Mouse (Mus musculus): Measurements from ENCODE around the gene Wtip. TPM values are rescaled to one million over a fixed set of nuclear protein-coding genes. Genes with fewer than 3 reads are reported as not detected.
"Not testable (repeated sequence)": the region's sequence is repeated elsewhere in the genome, so short reads cannot be mapped to it uniquely, and the experiment has no call there.

Wtip gene
- total RNA-seq, 2 experiments from 2014 or later = 11.7 to 12.3 TPM

- peak; percentile 33 to 42 for DNase-seq (ENCODE audit: low spot score in 2 of 2)
- peak; percentile 55 for TF ChIP-seq CTCF (conservative IDR thresholded peaks at IDR 0.05)
- Histone ChIP-seq H3K27ac (no peak overlapping the region), H3K4me3 (no peak overlapping the region)
These were observed 8.1 kb upstream of the Wtip start for GRCm38 (mm10) chr7:34141123-34141522.

GRCm38 (mm10) chr7:34139493-34139892 is 6.4 kb upstream of the Wtip start:
- no peak overlapping the region for H3K27ac ChIP-seq
- TF ChIP-seq CTCF (conservative IDR thresholded peaks at IDR 0.05) = no peak
- no peak overlapping the region for H3K4me3 ChIP-seq
- no peak for DNase-seq (ENCODE audit: low spot score in 2 of 2)

GRCm38 (mm10) chr7:34134336-34134735 is 1.3 kb upstream of the Wtip start:
- no peak for DNase-seq (ENCODE audit: low spot score in 2 of 2)
- Histone ChIP-seq H3K27ac (no peak overlapping the region), H3K4me3 (no peak overlapping the region)
- TF ChIP-seq CTCF (conservative IDR thresholded peaks at IDR 0.05) = no peak

GRCm38 (mm10) chr7:34132355-34133079 is 551 bp downstream of the Wtip start:
- H3K27ac ChIP-seq = peak overlapping the region; percentile 36; the same call in 1 of the 2 replicates
- no peak for TF ChIP-seq CTCF (conservative IDR thresholded peaks at IDR 0.05)
- no peak for DNase-seq (ENCODE audit: low spot score in 2 of 2)
- peak overlapping the region; percentile 48 for H3K4me3 ChIP-seq

- TF ChIP-seq CTCF (conservative IDR thresholded peaks at IDR 0.05) = no peak
- peak overlapping the region; percentile 36; the same call in 1 of the 2 replicates for H3K27ac ChIP-seq
- no peak for DNase-seq (ENCODE audit: low spot score in 2 of 2)
- peak overlapping the region; percentile 48 for H3K4me3 ChIP-seq
These were observed 1.1 kb downstream of the Wtip start for GRCm38 (mm10) chr7:34131959-34132354.

GRCm38 (mm10) chr7:34131118-34131517 is 1.9 kb downstream of the Wtip start:
- Histone ChIP-seq H3K4me3 (no peak overlapping the region), H3K27ac (no peak overlapping the region)
- TF ChIP-seq CTCF (conservative IDR thresholded peaks at IDR 0.05) = no peak
- no peak for DNase-seq (ENCODE audit: low spot score in 2 of 2)

- Histone ChIP-seq H3K27ac (no peak overlapping the region), H3K4me3 (no peak overlapping the region)
- peak; percentile 20 for TF ChIP-seq CTCF (conservative IDR thresholded peaks at IDR 0.05)
- DNase-seq (ENCODE audit: low spot score in 2 of 2) = no peak
These were observed 6.8 kb downstream of the Wtip start for GRCm38 (mm10) chr7:34126291-34126690.

- Histone ChIP-seq H3K27ac (no peak overlapping the region), H3K4me3 (no peak overlapping the region)
- no peak for TF ChIP-seq CTCF (conservative IDR thresholded peaks at IDR 0.05)
- no peak for DNase-seq (ENCODE audit: low spot score in 2 of 2)
These were observed 7.7 kb downstream of the Wtip start for GRCm38 (mm10) chr7:34125346-34125745.

- TF ChIP-seq CTCF (conservative IDR thresholded peaks at IDR 0.05) = peak; percentile 78
- no peak for DNase-seq (ENCODE audit: low spot score in 2 of 2)
- Histone ChIP-seq H3K4me3 (no peak overlapping the region), H3K27ac (no peak overlapping the region)
These were observed 9.9 kb downstream of the Wtip start for GRCm38 (mm10) chr7:34122987-34123720.

GRCm38 (mm10) chr7:34120636-34121035 is 12.4 kb downstream of the Wtip start:
- not testable (repeated sequence) for DNase-seq (ENCODE audit: low spot score in 2 of 2); H3K27ac ChIP-seq; H3K4me3 ChIP-seq

GRCm38 (mm10) chr7:34116601-34117000 is 16.5 kb downstream of the Wtip start:
- H3K4me3 ChIP-seq = no peak overlapping the region
- DNase-seq (ENCODE audit: low spot score in 2 of 2) = no peak

GRCm38 (mm10) chr7:34109190-34109589 is 23.9 kb downstream of the Wtip start:
- no peak overlapping the region for H3K4me3 ChIP-seq

More at GRCm38 (mm10) chr7:34116601-34117000, 16.5 kb downstream of the Wtip start:
- TF ChIP-seq CTCF (conservative IDR thresholded peaks at IDR 0.05) = no peak
- H3K27ac ChIP-seq = no peak overlapping the region

GRCm38 (mm10) chr7:34101276-34101675 is 31.8 kb downstream of the Wtip start:
- H3K4me3 ChIP-seq = no peak overlapping the region
- no peak for DNase-seq (ENCODE audit: low spot score in 2 of 2)
- TF ChIP-seq CTCF (conservative IDR thresholded peaks at IDR 0.05) = no peak
- no peak overlapping the region for H3K27ac ChIP-seq

More at GRCm38 (mm10) chr7:34109190-34109589, 23.9 kb downstream of the Wtip start:
- TF ChIP-seq CTCF (conservative IDR thresholded peaks at IDR 0.05) = no peak
- no peak overlapping the region for H3K27ac ChIP-seq
- no peak for DNase-seq (ENCODE audit: low spot score in 2 of 2)
